Mouse (Mus musculus) kidney, postnatal 0 days (tissue): ENCODE data around the gene Tsku. TPM values are rescaled to one million over a fixed set of nuclear protein-coding genes. Genes with fewer than 3 reads are reported as not detected.

ENCODE experiments used
- ATAC-seq: fragments of 200-750 bp; cut with Nextera tagmentation; replicated peaks from 2 replicates; pipeline ENCODE4 v1.8.0; 2017; ENCODE audit warnings: low read depth, moderate number of reproducible peaks, moderate TSS enrichment, moderate library complexity; ENCODE audit not compliant: low FRiP score
- DNase-seq: peaks from one replicate; pipeline ENCODE4 v3.0.0-alpha.2; 2016; ENCODE audit warnings: low spot score
- H3K27ac ChIP-seq: fragments of 300-500 bp; sonication (generic); 2 replicates; pipeline ENCODE4 v1.5.1; 2014; ENCODE audit warnings: mild to moderate bottlenecking
- H3K27me3 ChIP-seq: fragments of 300-500 bp; sonication (generic); 2 replicates; pipeline ENCODE4 v1.6.1; 2014; ENCODE audit warnings: low read length, mixed read lengths; ENCODE audit not compliant: insufficient read depth
- H3K36me3 ChIP-seq: fragments of 300-500 bp; sonication (generic); 2 replicates; pipeline ENCODE4 v1.6.1; 2014; ENCODE audit warnings: low read length, mixed read lengths; ENCODE audit not compliant: insufficient read depth
- H3K4me1 ChIP-seq: fragments of 300-500 bp; sonication (generic); replicated peaks from 2 replicates; pipeline ENCODE4 v1.6.1; 2014; ENCODE audit warnings: antibody characterized with exemption, low read length, mixed read lengths; ENCODE audit not compliant: insufficient read depth
- H3K4me2 ChIP-seq: fragments of 300-500 bp; sonication (generic); 2 replicates; pipeline ENCODE4 v1.6.1; 2014; ENCODE audit warnings: mild to moderate bottlenecking, low read length, moderate library complexity, mixed read lengths
- H3K4me3 ChIP-seq: fragments of 300-500 bp; sonication (generic); replicated peaks from 2 replicates; pipeline ENCODE4 v1.5.1; 2014; ENCODE audit warnings: low read depth, low read length
- H3K9ac ChIP-seq: fragments of 300-500 bp; sonication (generic); 2 replicates; pipeline ENCODE4 v1.6.1; 2014; ENCODE audit warnings: low read depth, low read length
- H3K9me3 ChIP-seq: fragments of 300-500 bp; sonication (generic); replicated peaks from 2 replicates; pipeline ENCODE4 v1.6.1; 2016; ENCODE audit warnings: low read length, inconsistent platforms, mixed read lengths
- CTCF ChIP-seq: IDR thresholded peaks from 2 replicates; pipeline ENCODE4 v1.5.1; 2016; ENCODE audit warnings: antibody characterized with exemption, low read depth, mild to moderate bottlenecking, moderate library complexity
- WGBS: fragments of 180-500 bp; shearing (Covaris S2); extraction: QIAGEN DNeasy Blood & Tissue Kit; methylation state at CpG from one replicate; pipeline ENCODE4 v1.1.7; 2014; 5-methylcytosine and 5-hydroxymethylcytosine counted together
- polyA plus RNA-seq: library from polyadenylated mRNA; unstranded; fragments of >200 nt; fragmentation: Nextera tagmentation; extraction: Ambion mirVana; gene quantifications from 2 replicates; pipeline ENCODE4 v1.2.1, GENCODE M21; 2015

Tsku gene
- polyA plus RNA-seq, 1 experiment from 2014 or later: 8.3 TPM

GRCm38 (mm10) chr7:98344361-98344760 lies 16.8 kb downstream of the Tsku start:
- Histone ChIP-seq H3K27ac (no peak overlapping the region), H3K4me1 (0 out of 2 replicates have a peak, but pooled peaks cover 2% of the 10 kb centered on the region)
- 20% methylated on average over 3 of the region's 3 CpGs for WGBS

GRCm38 (mm10) chr7:98342249-98342648 lies 18.9 kb downstream of the Tsku start:
- 0 out of 2 replicates have a peak, but pooled peaks cover 2% of the 10 kb centered on the region for H3K4me1 ChIP-seq
- ATAC-seq (no peak), DNase-seq (no peak)
- H3K9me3 ChIP-seq: no peaks in the 10 kb centered on the region
- no peak overlapping the region for H3K4me3 ChIP-seq
- H3K4me2 ChIP-seq: no peak overlapping the region
- H3K27me3 ChIP-seq: no peaks in the 10 kb centered on the region
- no peak overlapping the region for H3K27ac ChIP-seq
- 56% methylated on average over 2 of the region's 3 CpGs for WGBS
- H3K36me3 ChIP-seq: no peaks in the 10 kb centered on the region
- no peak overlapping the region for H3K9ac ChIP-seq
- no peak for TF ChIP-seq CTCF

More at GRCm38 (mm10) chr7:98344361-98344760, 16.8 kb downstream of the Tsku start:
- Histone ChIP-seq H3K4me2 (no peak overlapping the region), H3K9ac (no peak overlapping the region), H3K9me3 (no peaks in the 10 kb centered on the region), H3K27me3 (no peaks in the 10 kb centered on the region), H3K4me3 (no peak overlapping the region), H3K36me3 (no peaks in the 10 kb centered on the region)
- peak; percentile 64 for TF ChIP-seq CTCF
- ATAC-seq: no peak
- no peak for DNase-seq

GRCm38 (mm10) chr7:98341475-98341874 lies 19.7 kb downstream of the Tsku start:
- Histone ChIP-seq H3K9ac (peak overlapping the region; percentile 58; the same call in 1 of the 2 replicates), H3K4me1 (0 out of 2 replicates have a peak, but pooled peaks cover 2% of the 10 kb centered on the region), H3K27me3 (no peaks in the 10 kb centered on the region), H3K4me3 (peak overlapping the region; percentile 34), H3K27ac (no peak overlapping the region), H3K9me3 (no peaks in the 10 kb centered on the region), H3K36me3 (no peaks in the 10 kb centered on the region), H3K4me2 (peak overlapping the region; percentile 75)
- TF ChIP-seq CTCF: peak; percentile 92
- WGBS: 2% methylated on average over 13 of the region's 13 CpGs
- peak; percentile 97 for DNase-seq
- ATAC-seq: peak; percentile 62

GRCm38 (mm10) chr7:98340343-98340742 lies 20.8 kb downstream of the Tsku start:
- DNase-seq (no peak), ATAC-seq (no peak)
- 73% methylated on average over 5 of the region's 5 CpGs for WGBS
- TF ChIP-seq CTCF: no peak
- H3K27me3 ChIP-seq: no peaks in the 10 kb centered on the region
- H3K9ac ChIP-seq: no peak overlapping the region
- H3K9me3 ChIP-seq: no peaks in the 10 kb centered on the region
- no peak overlapping the region for H3K4me3 ChIP-seq
- no peak overlapping the region for H3K27ac ChIP-seq
- peaks cover 3% of the 10 kb centered on the region; the same call in 1 of the 2 replicates for H3K4me1 ChIP-seq
- H3K36me3 ChIP-seq: no peaks in the 10 kb centered on the region
- H3K4me2 ChIP-seq: no peak overlapping the region

- DNase-seq (no peak), ATAC-seq (no peak)
- Histone ChIP-seq H3K27ac (no peak overlapping the region), H3K36me3 (no peaks in the 10 kb centered on the region), H3K4me1 (peaks cover 4% of the 10 kb centered on the region; the same call in 1 of the 2 replicates), H3K4me3 (no peak overlapping the region), H3K4me2 (no peak overlapping the region), H3K27me3 (no peaks in the 10 kb centered on the region), H3K9ac (no peak overlapping the region), H3K9me3 (no peaks in the 10 kb centered on the region)
- WGBS: 74% methylated on average over 3 of the region's 3 CpGs
- TF ChIP-seq CTCF: no peak
These were observed 27.1 kb downstream of the Tsku start for GRCm38 (mm10) chr7:98333987-98334386.

- WGBS: 87% methylated on average over 5 of the region's 5 CpGs
- TF ChIP-seq CTCF: no peak
These were observed 27.6 kb downstream of the Tsku start for GRCm38 (mm10) chr7:98333507-98333906.

More at GRCm38 (mm10) chr7:98333507-98333906, 27.6 kb downstream of the Tsku start:
- no peak overlapping the region for H3K4me3 ChIP-seq
- ATAC-seq (no peak), DNase-seq (no peak)
- no peak overlapping the region for H3K9ac ChIP-seq
- H3K4me2 ChIP-seq: no peak overlapping the region
- no peaks in the 10 kb centered on the region for H3K27me3 ChIP-seq
- no peaks in the 10 kb centered on the region for H3K9me3 ChIP-seq
- no peaks in the 10 kb centered on the region for H3K36me3 ChIP-seq
- no peak overlapping the region for H3K27ac ChIP-seq
- peaks cover 4% of the 10 kb centered on the region; the same call in 1 of the 2 replicates for H3K4me1 ChIP-seq
